Mouse (Mus musculus): ENCODE measurements around the gene Cdh23. TPM values are rescaled to one million over a fixed set of nuclear protein-coding genes. Genes with fewer than 3 reads are reported as not detected.

The Cdh23 gene
- total RNA-seq, 2 experiments from 2014 or later: 0.21 to 0.22 TPM

DNA sequence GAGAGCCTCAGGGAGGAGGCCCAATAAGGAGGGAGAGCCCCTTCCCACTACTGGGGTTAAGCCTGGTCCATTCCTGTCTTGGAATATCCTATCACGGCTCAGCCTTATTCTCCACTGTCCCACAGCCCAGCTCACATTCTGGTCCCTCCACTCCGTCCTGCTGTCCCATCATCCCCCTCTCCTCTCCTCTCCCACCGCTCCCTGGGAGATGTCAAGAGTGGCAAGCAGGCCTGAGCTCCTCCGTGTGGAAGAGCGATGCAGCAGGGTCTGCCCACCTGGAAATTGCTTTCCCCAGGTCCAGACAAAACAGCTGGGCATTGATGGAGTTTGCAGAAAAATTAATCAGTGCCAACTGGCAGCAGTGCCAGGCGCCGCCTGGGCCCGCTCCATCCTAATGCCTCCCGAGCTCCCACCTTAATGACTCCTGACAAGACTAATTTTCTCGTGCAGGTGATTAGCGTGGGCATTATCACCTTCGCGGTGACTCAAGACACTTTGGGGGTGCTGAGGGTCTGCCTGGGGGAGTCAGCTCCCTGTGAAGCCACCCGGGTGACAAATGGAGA, 52.1 kb downstream of the Cdh23 start:
- ATAC-seq (replicated peaks; ENCODE audit: poor library complexity): no peak

DNA sequence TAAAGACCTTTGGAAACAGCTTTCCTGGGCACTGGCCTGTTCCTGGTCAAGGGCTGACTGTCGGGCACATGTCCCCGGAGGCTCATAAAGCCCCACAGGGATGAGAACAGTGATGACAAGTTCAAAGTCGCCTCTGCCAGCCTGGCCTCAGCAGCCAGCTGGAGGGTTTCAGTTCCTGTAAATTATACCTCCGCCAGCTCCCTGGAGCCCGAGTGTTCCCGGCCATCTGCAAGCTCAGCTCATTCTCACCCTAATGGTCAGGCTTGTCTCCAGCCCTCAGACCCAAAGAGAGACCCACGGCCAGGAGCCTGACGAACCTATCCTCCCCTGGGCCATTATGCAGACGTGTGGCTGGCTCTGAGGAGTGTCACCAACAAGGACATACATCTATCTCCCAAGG, 57.0 kb downstream of the Cdh23 start:
- ATAC-seq (replicated peaks; ENCODE audit: poor library complexity): 0 out of 2 replicates have a peak, but pooled peaks have one; percentile 26

DNA sequence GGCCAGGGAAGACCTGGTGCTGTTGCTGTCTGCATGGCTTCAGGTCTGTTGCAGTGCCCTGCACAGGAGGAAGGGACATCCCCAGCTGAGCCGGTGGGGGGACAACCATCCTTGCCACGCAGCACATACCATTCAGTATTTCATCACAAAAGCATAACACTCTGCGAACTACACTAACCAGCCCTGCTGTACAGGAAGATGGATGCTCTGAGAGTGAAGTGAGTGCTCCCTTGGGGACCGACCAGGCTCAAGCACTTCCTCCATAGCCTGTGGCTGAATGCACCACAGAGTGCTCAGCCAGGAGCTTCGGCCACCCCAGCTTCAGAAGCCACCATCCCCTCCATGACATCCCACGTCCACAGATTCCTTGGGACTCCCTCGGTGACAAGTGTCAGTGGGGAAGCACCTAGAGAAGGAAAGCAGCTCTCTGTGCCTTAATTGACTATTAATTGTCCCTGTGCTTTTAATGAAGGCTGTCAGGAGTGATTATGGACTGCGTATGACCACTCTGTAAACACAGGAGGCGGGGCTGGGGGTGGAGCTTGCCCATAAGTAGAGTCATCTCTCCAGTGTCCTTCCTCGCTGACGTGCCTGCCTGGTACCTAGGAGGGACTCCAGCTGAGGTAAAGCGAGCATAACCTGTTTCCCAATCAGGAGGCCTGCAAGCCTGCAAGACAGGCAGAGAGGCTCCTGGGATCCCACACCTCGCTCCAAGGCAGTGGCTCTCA, 60.6 kb downstream of the Cdh23 start:
- ATAC-seq (replicated peaks; ENCODE audit: poor library complexity): no peak

DNA sequence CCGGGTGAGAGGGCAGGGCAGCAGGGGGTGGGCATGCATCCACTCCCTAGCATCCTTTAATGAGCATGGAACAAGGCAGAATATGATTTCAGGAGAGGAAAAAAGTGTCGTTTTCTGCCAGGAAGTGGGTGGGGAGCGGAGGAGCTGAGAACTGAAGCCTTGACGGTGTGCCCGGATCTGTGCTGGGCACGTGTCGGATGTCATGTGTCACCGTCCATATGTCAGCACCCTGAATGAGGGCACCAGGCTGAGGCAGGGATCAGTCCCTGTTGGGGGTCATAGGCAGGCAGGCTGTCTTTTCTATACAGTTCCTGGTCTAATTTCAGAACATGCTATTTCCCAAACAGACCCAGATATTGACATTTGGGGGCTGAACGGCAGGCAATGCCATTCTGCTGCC, 61.9 kb downstream of the Cdh23 start:
- ATAC-seq (replicated peaks; ENCODE audit: poor library complexity): no peak

DNA sequence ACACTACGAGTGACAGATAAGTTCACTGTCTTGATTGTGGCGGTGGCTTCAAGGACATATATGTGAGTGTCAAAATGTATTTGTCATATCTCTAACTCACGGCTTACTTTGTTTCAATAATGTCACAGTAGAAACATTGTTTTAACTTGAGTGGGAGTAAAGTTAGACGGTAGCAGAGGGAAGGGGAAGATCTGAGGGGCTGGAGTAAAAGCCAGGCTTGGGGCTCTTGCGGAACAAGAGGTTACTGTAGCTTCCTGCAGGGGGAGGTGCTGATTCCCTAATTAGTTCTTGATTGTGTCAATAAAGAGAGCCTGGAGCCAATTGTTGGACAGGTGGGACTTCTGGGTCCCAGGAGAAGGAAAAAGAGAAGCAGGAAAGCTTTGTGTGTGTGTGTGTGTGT, 70.2 kb downstream of the Cdh23 start:
- no peak for ATAC-seq (replicated peaks; ENCODE audit: poor library complexity)

DNA sequence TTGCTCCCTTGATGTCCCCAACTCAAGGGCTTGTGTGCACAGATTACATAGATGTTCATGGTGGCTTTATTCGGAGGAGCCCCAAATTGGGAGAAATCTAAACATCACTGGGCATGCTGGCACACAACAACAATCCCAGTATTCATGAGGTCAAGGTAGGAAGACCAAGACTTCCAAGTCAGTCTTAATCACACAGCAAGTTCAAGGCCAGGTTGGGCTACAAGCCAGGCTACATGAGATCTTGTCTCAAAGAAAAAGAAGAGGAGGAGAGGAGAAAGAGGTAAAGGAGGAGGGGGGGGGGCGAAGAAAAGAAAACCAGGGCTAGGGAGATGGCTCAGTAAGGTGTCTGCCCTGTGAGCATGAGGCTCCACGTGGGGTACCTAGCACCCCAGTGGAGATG, 70.8 kb downstream of the Cdh23 start:
- ATAC-seq (replicated peaks; ENCODE audit: poor library complexity): no peak

DNA sequence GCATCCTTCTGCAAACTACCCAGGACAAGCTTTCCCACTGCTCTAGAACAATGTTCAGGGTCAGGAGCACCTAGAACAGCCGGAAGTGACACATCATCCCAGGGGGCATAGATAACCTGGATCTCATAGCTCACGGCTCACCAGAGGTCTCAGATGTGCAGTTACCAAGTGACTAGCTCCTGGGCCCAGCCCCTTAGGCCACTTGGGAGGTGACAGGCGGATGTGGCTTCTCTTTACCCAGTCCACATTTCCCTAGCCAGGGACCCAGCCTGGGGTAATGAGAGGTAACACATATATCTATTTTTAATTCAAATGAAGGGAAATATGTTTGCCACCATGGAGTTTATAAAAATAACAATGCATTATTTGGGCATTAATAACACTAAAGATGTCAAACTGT, 71.3 kb downstream of the Cdh23 start:
- no peak for ATAC-seq (replicated peaks; ENCODE audit: poor library complexity)

DNA sequence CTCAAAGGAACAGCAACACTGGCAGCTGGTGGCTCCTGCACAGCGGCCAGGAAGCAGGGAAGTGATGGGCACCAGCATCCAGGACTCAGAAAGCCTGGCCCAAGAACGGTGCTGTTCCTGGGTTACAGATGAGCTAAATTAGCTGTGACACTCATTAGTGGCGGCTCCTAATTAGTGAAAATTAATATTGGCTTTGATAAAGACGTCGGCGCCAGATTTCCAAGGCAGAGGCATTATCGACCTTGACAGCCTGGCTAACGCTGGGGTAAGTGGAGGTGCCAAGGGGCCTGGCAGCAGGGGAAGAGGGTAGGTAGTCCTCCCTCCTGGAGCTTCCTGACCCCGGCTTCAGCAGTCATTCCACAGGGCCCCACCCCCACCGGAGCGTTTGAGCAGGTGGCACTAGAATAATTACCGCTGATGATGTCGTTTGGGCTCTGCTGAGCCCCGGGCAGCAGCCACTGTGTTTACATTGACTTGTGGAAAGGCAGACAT, 72.0 kb downstream of the Cdh23 start:
- ATAC-seq (replicated peaks; ENCODE audit: poor library complexity): no peak

DNA sequence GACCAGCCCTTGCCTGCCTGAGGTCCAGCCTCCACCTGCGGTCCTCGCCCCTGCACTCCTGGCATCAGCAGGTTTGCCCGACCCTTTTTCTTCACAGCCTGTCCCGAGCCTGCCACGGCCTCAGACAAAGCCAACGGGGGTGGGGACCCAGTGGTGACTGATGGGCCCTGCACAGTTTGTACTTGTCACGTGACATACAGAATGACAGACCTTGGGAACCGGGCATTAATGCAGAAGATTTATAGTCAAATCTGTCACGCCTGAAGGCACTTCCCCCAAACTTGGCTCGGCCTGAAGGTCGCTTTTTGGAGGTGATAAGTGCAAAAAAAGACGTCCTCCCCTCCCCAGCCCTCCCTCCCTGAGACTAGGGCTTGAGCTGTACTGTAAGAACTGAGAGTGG, 73.5 kb downstream of the Cdh23 start:
- ATAC-seq (replicated peaks; ENCODE audit: poor library complexity): no peak

DNA sequence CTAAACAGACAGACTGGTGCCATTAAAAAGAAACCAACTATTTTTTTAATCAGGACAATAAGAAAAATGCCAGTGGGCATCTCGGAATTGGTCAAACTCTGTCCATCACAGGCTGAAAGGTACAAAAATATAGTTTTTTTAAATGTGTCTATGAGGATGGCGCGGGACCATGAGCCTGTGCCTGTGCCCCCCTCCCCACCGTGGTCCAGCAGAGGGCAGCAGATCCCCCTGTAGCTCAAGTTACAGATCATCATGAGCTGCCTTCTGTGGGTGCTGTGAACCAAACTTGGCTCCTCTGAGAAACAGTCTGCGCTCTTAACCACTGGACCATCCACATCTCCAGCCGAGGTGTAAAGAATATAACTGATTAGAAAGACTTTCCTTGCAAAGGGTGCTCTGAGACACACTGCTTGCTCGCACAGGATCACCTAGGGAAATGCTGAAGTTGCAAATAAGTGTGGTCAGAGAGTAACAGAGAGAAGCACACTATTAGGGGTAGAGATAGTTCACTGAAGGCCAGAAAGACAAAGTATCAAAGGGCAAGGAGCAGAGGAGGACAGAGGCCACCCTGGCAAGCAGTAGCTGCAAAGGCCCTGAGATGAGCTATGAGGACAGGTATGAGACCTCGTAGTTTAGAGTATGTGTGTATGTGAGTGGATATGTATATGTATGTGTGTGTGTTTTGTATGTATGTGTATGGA, 74.7 kb downstream of the Cdh23 start:
- ATAC-seq (replicated peaks; ENCODE audit: poor library complexity): no peak

DNA sequence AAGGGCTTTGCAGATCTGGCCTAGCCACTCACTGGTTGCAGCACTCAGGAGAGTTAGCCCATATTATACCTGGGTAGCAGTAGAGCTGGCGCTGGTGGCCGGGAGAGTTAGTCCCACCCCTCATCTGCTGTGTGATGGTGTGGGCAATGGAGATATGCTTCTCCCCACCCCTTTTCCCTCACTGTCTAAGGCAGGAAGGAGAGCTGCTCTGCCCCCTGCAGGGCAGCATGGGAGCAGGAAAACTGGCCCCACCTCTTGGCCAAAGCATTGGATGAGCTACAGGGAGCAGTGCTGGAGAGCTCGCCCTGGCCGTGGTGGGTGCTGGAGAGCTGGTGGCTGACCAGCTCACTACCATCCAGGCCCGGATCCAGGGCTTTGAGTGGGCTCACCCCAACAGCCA, 80.4 kb downstream of the Cdh23 start:
- peak; percentile 77 for ATAC-seq (replicated peaks; ENCODE audit: poor library complexity)

DNA sequence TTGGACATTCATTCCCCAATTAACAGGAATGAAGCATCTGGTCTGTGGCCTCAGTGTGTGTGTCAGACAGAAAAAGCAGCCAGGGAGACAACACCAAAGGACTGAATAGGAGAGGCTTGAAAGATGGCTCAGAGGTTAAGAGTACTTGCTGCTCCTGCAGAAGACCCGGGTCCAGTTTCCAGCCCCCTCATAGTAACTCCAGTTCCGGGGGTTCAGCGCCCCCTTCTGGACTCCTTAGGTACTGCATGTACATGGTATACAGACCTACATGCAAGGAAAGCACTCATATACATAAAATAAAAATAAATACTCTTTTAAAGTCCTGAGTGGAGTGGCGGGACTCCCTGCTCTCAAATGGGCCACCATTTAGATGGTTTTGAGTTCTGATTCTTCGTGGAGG, 83.4 kb downstream of the Cdh23 start:
- ATAC-seq (replicated peaks; ENCODE audit: poor library complexity): no peak

DNA sequence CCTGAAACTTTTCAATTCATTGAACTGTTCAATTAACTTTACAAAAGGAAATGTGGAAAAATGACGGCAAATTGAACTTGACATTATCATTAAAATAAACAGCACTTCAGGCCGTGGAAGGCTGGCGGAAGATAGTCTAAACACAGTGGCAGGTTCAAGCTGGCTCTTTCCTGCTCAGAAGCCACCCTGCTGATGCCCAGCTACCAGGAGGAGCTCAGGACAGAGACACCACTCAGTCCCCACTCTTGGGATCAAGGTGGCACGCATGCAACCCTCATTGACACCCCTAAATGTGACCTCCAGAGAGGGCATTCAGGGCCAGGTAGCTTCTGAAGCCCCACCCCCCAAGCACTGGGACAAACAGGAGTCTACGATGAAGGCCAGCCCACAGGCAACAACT, 89.1 kb downstream of the Cdh23 start:
- ATAC-seq (replicated peaks; ENCODE audit: poor library complexity): no peak

DNA sequence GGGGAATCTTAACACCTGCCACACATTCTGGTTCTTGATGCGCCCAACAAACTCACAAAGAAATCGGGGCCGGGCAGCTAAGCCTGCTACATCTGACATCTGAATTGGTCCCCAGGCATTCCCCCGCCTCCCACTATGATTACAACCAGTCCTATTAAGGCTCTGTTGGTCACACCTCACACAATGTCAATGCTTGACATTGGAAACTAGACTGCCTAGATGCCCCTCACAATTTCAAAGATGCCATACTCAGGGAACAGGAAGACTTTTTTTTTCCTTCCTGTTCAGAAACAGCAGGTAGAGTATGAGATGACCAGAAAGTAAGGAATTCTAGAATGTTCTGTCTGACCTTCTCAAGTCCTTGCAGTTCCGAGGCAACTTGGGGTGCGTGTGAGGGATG, 89.6 kb downstream of the Cdh23 start:
- no peak for ATAC-seq (replicated peaks; ENCODE audit: poor library complexity)

DNA sequence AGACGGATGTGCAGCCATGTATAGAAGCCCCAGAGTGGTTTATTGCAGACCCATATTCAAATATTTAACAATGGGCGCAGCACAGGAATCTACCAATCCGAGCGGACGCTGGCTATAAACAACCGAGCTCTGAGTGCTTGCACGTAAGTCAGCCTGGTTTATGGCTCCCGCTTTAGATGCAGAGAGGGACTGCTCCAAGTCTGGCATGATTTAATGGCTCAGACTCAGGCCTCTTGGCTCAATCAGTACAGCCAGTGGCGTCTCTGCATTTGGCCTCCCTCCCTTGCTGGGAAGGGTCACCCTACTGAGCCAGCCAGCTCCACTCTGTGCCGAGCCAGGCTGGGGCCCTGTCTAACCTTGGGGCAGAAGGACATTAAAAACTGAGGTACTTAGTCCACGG, 94.1 kb downstream of the Cdh23 start:
- no peak for ATAC-seq (replicated peaks; ENCODE audit: poor library complexity)

DNA sequence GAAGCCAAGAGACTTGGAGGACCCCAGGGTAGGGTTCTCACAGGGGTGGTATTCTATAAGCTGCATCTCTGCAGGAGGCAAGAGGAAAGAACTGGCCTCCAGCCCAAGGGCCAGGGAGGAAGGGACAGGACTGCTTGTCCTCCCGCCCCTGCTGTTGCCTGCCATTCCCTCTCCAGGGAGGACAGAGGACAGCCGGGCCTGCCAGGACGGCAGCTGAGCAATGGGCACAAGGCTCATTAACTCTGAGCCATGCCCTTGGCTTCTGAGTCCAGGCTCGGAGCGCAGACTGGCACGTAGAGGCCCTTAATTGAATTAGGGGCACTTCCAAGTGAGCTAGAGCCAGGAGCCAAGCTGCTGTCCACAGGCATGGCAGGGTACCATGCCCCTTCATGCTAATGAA, 101.1 kb downstream of the Cdh23 start:
- ATAC-seq (replicated peaks; ENCODE audit: poor library complexity): no peak

DNA sequence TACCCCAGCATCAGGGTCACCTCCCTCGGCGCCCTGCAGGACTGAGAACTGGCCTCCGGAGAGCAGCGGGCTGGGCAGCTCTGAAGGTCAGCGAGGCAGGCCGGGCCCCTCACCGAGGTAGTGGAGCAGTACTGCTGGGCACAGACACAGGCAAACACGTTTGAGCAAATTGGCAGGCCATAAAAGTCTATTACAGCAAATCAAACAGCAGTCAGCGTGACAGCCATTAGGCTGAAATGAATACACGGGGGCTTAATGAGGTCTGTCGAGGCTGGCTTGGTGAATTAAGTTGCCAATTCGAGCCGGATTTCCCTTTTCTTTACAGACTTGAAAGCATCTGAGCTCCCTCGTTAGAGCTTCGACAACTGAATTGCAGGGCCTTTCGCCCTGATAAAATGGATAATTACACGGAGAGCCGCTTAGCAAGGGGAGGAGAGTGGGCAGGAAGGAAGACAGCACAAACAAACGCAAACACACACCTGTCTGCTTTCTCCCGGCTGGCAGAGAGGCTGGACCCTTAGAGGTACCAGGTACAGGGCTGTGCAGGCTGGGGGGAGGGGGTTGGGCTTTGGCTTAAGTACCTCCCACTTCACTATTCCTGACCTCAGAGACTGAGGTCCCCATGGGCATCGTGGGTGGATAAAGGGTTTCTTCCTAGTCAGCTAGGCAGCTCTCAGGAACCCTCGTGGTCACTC, 103.3 kb downstream of the Cdh23 start:
- ATAC-seq (replicated peaks; ENCODE audit: poor library complexity): no peak

DNA sequence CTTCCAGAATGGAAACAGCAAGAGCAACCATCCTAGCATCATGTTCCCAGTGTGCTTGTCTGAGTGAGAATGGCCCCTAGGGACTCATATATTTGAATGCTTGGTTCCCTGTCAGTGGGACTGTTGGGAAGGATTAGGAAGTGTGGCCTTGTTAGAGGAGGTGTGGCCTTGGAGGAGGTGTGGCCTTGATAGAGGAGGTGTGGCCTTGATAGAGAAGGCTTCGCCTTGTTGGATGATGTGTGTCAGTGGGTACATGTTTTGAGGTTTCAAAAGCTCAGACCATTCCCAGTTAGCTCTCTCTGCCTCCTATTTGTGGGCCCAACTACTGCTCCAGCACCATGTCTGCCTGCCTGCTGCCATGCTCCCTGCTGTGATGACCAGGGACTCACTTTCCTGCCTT, 105.0 kb downstream of the Cdh23 start:
- no peak for ATAC-seq (replicated peaks; ENCODE audit: poor library complexity)

DNA sequence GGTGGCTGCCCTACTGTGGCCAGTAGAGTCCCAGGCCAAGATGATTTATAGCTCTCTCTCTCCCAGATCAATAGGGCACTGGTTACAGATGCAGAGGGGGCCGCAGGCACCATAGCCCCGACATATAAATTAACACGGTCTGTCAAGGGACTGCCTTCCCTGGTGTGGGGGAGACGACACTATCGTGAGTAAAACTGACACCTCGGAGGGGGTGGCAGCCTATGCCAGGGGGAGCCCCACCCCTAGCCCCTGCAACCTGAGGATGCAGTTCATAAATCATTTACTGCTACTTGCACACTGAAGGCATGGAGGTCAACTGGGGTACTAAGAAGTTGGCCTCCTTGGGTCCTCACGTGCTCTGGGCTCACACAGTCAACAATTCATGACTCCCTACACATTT, 106.0 kb downstream of the Cdh23 start:
- ATAC-seq (replicated peaks; ENCODE audit: poor library complexity): no peak

DNA sequence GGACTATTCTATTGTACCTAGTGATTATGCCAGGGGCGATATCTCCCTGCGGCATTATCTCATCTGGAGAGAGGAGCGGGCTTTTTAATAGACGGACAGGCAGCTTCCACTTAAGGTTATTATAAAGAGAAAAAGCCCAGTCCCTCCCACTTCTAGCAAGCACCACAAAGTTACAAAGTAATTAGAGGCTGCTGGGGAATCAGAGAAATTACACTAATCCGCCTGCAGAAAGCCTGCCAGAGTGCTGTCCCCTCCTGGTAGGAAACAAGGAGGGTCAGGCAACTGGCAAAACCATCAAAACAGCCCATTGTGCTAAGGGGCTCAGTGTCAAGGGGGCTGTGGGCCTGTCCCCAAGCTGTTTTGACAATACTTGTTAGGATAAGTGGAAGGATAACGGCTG, 110.6 kb downstream of the Cdh23 start:
- no peak for ATAC-seq (replicated peaks; ENCODE audit: poor library complexity)

DNA sequence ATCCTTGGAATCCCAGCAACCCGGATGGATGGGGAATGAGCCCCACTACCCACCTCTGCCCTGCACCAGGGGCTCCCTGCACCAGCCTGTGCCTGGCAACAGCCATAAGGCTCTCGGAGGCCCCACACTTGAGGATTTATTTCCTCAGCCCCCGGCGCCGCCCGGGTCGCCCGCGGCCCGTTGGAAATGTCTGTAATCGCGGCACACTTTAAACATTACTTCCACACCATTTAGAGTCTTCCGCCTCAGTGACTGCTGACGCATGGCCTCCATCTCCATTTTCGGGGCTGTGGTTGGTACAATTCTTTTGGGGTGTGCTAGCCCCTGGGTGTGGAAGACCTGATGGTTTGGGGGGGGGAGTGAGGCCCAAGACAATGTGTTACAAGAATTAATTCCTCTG, 113.3 kb downstream of the Cdh23 start:
- ATAC-seq (replicated peaks; ENCODE audit: poor library complexity): no peak

DNA sequence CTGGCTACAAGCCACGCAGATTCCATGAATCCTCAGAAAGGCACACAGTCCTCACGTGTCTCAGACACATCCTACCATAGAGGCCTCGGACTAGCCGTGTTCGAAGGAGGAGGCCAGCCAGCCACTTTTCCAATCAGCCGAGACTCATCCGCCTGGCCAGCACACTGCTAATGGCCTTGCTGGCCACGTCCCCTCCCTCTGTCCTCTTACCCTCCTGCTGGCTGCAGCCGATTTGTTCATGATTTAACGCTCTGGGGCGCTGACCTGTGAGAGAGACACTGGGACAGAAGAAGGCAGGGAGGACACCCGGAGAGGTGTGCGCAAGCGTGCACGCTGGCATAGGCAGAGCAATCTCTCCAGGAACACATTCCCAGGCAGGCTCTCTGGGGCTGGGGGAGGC, 115.6 kb downstream of the Cdh23 start:
- ATAC-seq (replicated peaks; ENCODE audit: poor library complexity): no peak
